Mouse (Mus musculus) bone marrow macrophage, adult 2 months (primary cell): ENCODE results near the gene Agtr2.
"Not testable (repeated sequence)": the region's sequence is repeated elsewhere in the genome, so short reads cannot be mapped to it uniquely, and the experiment has no call there.

Source experiments
- CTCF ChIP-seq: IDR thresholded peaks from 2 replicates; pipeline ENCODE4 v1.5.1; 2012; ENCODE audit warnings: low read depth, mild to moderate bottlenecking, low read length, moderate library complexity
- POLR2A ChIP-seq: IDR thresholded peaks from 2 replicates; pipeline ENCODE4 v1.6.1; 2012; ENCODE audit warnings: mild to moderate bottlenecking, low read depth, low read length, borderline replicate concordance

DNA sequence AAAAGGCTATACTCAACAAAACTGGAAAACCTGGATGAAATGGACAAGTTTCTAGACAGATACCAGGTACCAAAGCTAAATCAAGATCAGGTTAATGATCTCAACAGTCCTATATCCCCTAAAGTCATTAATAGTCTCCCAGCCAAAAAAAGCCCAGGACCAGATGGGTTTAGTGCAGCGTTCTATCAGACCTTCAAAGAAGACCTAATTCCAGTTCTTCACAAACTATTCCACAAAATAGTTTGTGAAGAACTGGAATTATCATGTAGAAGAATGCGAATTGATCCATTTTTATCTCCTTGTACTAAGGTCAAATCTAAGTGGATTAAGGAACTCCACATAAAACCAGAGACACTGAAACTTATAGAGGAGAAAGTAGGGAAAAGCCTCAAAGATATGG lies 23.0 kb downstream of the Agtr2 start:
- not testable (repeated sequence) for TF ChIP-seq POLR2A, CTCF
